Mouse (Mus musculus): Measurements from ENCODE around the gene Ctbs. TPM values are rescaled to one million over a fixed set of nuclear protein-coding genes. Genes with fewer than 3 reads are reported as not detected.

The Ctbs gene
- total and polyA plus RNA-seq, 3 experiments: 2.7 to 9.6 (median 9.4) TPM

- no peak for DNase-seq
These were observed 15.8 kb upstream of the Ctbs start for GRCm38 (mm10) chr3:146433681-146434350.

DNA sequence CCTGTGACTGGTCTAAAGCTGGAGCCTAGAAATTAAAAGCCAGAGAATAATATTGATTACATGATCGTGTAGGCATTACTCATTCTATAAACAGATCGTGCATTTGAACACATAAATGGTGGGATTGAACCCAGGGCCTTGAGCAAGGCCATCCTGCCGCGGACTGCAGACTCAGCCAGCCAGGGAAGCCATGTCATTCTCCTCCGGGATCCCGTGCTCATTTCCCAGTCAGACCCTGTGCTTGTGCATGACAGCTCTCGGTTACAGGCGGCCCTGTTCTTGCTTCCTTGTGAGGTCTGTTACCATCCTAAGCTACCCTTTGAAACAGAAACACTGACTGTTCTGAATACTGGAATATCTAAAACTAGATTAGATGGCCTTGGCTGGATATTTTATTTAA, 14.9 kb upstream of the Ctbs start:
- no peak for DNase-seq

DNA sequence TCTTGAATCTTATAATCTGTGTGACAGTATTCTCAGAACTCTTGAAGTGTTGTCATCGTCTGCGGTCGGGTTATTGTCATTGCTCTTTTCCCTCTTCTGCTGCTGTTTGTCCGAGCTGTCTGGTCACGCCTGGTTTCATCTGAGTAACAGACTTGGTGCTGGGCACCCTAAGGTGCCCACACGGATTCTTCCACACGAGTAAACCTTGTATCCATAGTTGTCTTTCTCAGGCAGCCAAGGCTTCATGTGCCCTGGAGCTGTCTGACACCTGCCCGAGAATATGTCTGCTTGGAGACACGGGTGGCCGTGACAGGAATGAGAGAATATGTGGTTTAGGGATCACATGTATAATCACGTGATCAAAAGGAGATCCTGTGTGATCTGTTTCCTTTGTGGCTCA, 14.1 kb upstream of the Ctbs start:
- DNase-seq: no peak

DNA sequence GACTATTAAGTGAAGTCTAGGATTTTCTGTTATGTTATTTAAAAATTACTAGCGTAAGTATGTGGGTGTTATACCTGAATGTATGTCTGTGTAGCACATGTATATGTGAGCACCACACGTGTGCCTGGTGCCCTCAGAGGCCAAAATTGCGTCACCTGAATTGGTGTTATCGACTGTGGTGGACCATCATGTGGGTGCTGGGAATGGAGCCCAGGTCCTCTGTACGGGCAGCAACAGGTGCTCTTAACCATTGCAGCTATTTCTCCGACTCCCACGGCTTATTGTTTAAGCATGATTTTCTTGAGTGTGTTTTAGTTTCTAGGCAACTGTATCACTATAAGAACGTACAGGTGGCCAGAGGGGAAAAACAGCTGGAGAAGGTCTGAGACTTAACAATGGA, 13.5 kb upstream of the Ctbs start:
- no peak for DNase-seq

GRCm38 (mm10) chr3:146440011-146440410, 9.6 kb upstream of the Ctbs start:
- DNase-seq: no peak

- no peak for DNase-seq
These were observed 9.2 kb upstream of the Ctbs start for GRCm38 (mm10) chr3:146440422-146440821.

- DNase-seq: no peak
These were observed 7.1 kb upstream of the Ctbs start for GRCm38 (mm10) chr3:146442484-146442883.

GRCm38 (mm10) chr3:146442936-146443335, 6.7 kb upstream of the Ctbs start:
- no peak for DNase-seq

- DNase-seq: no peak
These were observed 6.2 kb upstream of the Ctbs start for GRCm38 (mm10) chr3:146443380-146443779.

DNA sequence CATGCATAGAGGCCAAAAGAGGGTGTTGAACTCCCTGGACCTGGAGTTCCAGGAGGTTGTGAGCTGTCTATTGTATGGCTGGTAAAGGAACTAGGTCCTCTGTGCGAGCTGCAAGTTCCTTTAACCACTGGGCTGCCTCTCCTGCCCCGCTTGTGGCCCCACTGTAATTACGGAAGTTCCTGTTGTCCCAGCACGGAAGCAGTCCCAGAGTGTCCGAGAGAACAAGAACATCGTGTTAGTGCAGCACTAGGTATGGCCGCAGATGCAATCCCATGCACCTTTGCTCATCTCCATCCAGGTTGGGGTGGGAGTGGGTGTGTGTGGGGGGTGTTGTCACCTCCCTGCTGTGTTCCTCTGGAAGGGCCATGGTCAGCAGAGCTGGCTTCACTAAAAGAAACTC, 4.7 kb upstream of the Ctbs start:
- DNase-seq: no peak

DNA sequence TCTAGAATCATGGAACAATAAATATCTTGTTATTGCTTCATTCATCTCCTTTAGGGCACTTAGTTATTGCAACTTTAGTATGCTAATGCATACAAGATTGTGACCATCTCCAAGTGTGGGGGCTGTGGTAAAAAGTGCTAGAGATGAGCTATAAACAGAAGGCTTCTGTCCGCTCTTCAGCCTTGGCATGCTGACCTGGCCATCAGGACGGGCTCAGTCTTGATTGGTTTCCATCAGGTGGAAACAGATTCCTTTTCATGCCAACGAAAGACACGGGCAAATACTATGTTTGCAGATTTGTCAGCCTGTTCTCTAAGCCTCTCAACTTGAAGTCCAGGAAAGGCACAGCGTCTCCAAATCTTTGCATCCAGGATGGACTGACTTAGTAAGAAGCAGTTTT, 2.4 kb upstream of the Ctbs start:
- DNase-seq: no peak

GRCm38 (mm10) chr3:146447598-146447997, 2.0 kb upstream of the Ctbs start:
- peak; percentile 34 for DNase-seq

DNA sequence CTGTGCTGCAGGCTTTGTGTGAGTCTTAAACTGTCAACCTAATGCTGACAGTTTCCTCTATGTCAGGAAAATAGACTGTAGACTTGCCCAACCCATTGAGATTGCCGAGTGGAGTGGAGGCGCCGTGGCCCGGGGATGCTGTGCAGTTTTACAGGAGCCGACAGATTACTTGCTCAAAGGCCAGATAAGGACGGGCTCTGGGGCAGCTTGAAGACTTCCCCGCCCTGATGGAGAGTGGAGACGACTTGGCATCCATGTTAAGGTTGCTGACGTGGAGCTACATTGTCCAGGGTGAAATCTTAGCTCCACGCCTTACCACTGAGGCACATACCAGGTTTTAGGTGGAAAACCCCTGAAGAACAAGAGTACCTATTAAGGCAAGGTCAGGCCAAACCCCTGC, 1.2 kb upstream of the Ctbs start:
- DNase-seq: no peak

DNA sequence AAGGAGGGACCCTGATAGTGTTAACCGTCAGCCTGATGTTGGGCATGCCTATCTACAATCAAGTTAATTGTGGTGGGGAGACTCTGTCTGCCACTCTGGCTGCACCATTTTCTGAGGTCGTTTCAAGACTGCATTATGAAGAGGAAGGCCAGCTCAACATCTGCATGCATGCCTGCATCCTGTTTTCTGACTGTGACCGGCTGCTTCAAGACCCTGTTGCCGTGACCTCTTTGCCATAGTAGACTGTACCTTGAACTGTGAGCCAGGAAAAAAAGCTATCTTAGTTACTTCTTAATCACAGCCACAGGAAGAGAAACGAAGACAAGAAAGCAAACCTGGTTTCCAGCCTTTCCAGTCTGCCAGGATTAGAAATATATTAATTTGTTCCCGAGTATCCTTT, 626 bp upstream of the Ctbs start:
- DNase-seq: no peak

- peak; percentile 96 for DNase-seq
These were observed 811 bp downstream of the Ctbs start for GRCm38 (mm10) chr3:146450371-146450841.

DNA sequence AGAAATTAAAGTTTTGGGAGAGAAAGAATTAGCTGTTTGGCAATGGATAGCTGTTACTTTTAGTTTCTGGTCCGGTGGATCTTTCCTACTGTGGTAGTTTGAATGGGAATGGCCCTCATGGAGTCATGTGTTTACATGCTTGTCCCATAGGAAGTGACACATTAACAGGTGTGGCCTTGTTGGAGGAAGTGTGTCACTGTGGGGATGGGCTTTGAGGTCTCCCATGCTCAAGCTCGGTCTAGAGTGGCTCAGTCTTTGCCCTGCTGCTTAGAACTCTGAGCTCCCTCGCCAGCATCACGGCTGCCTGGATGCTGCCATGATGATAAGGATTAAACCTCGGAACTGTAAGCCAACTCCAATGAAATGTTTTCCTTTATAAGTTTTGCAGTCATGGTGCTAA, 1.8 kb downstream of the Ctbs start:
- no peak for DNase-seq

DNA sequence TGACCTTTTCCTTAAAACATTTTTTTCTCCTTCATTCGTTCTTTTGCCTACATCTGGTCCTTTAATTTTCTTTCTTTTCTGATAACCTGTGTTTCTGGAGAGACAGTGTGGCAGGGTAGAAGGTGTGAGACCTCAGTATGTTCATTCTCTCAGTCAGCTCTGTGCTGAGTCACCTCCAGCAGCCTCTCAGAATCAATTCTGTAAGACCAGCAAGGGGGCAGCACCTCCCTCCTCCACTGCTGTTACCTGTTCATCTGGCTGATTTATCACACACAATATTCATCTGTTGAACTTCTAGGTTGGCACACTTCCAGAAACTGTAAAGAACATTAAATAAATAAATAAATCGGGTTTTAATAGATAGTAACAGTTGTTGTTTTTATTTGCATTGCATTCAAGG, 13.3 kb downstream of the Ctbs start:
- no peak for DNase-seq

DNA sequence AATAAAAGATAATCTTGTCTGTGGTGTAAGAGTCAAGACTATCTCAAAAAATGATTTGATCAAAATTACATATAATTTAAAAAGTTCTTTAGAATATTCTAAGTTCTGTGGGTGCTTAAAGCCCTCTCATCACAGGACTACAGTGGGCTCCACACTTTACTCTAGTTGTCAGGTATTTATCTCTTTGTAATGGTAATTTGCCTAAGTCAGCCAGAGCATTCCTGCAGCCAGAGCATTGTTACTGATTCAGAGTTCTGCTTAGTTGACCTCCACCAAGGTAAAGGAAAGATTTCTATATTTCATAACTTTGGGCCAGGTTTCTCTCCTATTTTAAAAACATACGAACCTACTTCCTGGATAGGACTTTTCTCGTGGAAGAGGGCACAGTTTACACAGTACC, 19.6 kb downstream of the Ctbs start:
- DNase-seq: no peak

DNA sequence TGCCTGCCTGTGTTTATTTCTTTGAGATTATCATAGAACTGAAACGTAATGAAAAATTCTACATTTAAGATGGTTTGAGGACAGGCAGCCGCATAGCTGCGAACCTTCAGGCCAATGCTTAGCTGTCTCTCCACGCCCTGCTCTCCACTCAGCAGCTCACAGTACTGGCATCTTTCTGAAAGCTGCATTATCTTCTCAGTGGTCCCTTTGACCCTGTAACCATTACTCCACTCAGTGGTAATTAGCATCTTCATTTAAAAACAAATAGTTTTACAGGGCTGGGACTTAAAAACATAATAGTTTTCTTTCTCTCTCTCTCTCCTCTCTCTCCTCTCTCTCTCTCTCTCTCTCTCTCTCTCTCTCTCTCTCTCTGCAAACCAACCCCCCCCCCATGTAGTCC, 23.1 kb downstream of the Ctbs start:
- DNase-seq: no peak

DNA sequence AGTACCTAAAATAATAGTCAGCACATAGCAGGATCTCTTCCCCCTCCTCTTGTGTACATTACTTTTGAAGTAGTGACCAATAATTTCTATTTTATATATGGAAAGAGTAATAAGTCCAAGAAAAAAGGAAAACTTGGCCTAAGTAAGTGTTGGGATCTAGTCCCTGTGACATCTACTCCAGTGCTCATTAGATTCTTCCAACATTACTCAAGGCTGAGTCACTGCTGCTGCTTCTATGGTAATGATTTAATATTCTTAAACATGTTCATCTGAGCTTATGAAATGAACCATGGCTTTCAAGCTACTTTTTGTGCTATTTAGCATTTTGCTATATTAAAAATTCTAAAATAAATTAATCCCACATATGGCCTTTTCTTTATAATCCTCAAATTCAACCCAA, 24.1 kb downstream of the Ctbs start:
- DNase-seq: peak; percentile 17

DNA sequence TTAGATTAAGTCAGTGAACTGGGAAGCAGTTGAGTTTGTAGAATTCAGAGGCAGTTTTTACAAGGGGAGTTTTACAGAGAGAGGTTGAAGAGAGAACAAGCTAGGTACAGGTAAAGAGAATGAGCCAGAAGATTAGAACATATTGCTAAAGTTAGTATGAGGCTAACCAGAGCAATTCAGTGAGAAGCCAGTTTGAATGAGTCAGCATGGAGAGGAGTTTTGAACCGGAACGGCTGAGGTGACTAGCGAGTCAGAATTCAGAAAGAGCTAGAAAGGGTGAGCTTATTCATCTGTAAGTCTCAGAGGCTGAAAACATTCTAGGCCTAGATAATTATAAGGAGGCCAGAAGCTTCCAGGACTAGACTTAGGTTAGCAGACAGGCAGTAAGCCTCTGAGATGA, 24.8 kb downstream of the Ctbs start:
- no peak for DNase-seq

DNA sequence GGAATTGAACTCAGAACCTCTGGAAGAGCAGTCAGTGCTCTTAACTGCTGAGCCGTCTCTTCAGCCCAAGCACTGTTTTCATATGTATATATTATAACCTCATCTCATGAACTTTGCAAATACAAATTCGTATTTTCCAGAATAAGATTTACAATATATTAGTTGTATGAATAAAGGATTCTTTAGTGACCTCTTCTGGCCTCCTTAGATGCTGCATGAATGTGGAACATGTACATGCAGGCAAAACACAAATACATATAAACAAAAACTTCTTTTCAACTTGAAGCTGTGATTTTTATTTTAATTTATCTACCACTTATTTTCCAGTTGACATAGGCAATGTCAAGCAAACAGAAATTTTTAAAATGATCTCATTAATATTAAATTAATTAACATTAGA, 32.4 kb downstream of the Ctbs start:
- DNase-seq: no peak

- no peak for DNase-seq
These were observed 36.9 kb downstream of the Ctbs start for GRCm38 (mm10) chr3:146486464-146486863.

DNA sequence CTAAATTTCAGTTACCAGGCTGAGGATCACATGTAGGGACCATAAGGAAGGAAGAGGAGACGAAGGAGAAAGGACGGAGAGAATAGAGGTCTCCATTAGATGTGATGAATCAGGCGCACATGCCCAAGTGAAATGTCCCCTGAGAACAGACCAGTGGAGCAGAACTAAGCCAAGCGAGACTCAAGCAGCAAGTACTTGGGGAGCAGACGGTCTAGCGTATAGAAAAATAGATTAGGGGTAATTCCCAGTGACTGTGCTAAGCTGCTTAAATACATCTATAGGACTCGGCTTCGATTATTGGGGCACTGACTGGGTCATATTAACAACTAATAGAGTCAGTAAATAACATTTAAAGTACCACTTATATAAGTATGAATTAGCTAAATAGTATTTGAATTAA, 45.3 kb downstream of the Ctbs start:
- DNase-seq: no peak

DNA sequence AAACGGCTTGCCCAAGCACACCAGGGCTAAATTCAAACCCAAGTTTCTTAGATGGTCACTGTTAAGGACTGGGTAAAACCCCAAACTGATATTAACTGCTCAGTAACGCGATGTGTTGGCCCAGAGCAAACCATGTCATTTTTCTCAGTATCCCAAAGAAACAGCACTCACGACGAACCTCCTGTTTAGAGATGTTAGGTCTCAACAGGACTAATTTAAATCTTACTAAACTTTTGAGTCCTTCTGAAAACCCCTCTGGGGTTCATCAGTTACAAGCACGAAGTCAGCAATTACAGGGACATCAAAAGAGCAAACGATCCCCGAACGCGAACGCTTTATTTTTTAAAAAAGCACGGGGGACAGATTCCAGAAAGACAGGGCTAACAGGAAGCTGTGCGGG, 49.4 kb downstream of the Ctbs start:
- no peak for DNase-seq

All from adrenal gland, adult 2 months (tissue).